Comparison of ENCODE assay signal across 10 mouse cellular contexts in genomic region chr2:70990196-70990595, GRCm38 (mm10).
DNase-seq lines count a peak whose midpoint lies in the region; ATAC-seq and TF ChIP-seq lines count a peak whose summit lies in the region.
"Had no signal": no experiment of that assay in that cellular context is flagged by ENCODE, and none has a peak within 500 bp of the region (broad histone marks: within the 10 kb centered on the region; RNA-seq: fewer than 3 reads in every experiment).

No protein-coding gene starts in this region.

- no peak for TF ChIP-seq CTCF in bone marrow macrophage, adult 2 months (IDR thresholded peaks at IDR 0.05; ENCODE audit: low read depth, low read length)
- no peak for TF ChIP-seq CTCF in stomach, postnatal 0 days (IDR thresholded peaks at IDR 0.05; ENCODE audit: low read depth)

- H3K4me3 ChIP-seq in intestine, embryonic 16.5 days (ENCODE audit: low read length), result no peak overlapping the region
- H3K4me3 ChIP-seq in intestine, embryonic 15.5 days (replicated peaks), result no peak overlapping the region
- H3K4me3 ChIP-seq in bone marrow macrophage, adult 2 months (ENCODE audit: insufficient read depth, low read length), result no peak overlapping the region
- H3K4me3 ChIP-seq in stomach, postnatal 0 days (ENCODE audit: low read depth, low read length), result no peak overlapping the region

- H3K4me1 ChIP-seq in intestine, embryonic 16.5 days (ENCODE audit: control insufficient read depth, insufficient read depth, low read length), result no peaks in the 10 kb centered on the region
- 0 out of 2 replicates have a peak, but pooled peaks cover 4% of the 10 kb centered on the region for H3K4me1 ChIP-seq in intestine, embryonic 15.5 days (replicated peaks)
- peaks cover 50% of the 10 kb centered on the region for H3K4me1 ChIP-seq in bone marrow macrophage, adult 2 months (ENCODE audit: control insufficient read depth, insufficient read depth, low read length)
- H3K4me1 ChIP-seq in stomach, postnatal 0 days (replicated peaks; ENCODE audit: control insufficient read depth, insufficient read depth), result no peaks in the 10 kb centered on the region

- no peak overlapping the region for H3K4me2 ChIP-seq in intestine, embryonic 16.5 days (ENCODE audit: low read depth, low read length)
- H3K4me2 ChIP-seq in intestine, embryonic 15.5 days (replicated peaks), result no peak overlapping the region
- H3K4me2 ChIP-seq in stomach, postnatal 0 days (replicated peaks; ENCODE audit: low read depth), result no peak overlapping the region

- H3K36me3 ChIP-seq in intestine, embryonic 16.5 days (ENCODE audit: control insufficient read depth, insufficient read depth, low read length), result no peaks in the 10 kb centered on the region
- H3K36me3 ChIP-seq in intestine, embryonic 15.5 days, result no peaks in the 10 kb centered on the region
- H3K36me3 ChIP-seq in stomach, postnatal 0 days (ENCODE audit: control insufficient read depth, insufficient read depth, low read length), result no peaks in the 10 kb centered on the region

- no peak for TF ChIP-seq POLR2A in bone marrow macrophage, adult 2 months (IDR thresholded peaks at IDR 0.05; ENCODE audit: borderline replicate concordance, low read depth, low read length)

- no peak for ATAC-seq in intestine, embryonic 16.5 days
- no peak for ATAC-seq in intestine, embryonic 15.5 days
- ATAC-seq in stomach, postnatal 0 days (ENCODE audit: low FRiP score, low TSS enrichment), result no peak

- 0 out of 2 replicates have a peak overlapping the region, but pooled peaks have one; percentile 9 for H3K27ac ChIP-seq in intestine, embryonic 16.5 days (ENCODE audit: low read length)
- H3K27ac ChIP-seq in intestine, embryonic 15.5 days, result no peak overlapping the region
- peak overlapping the region; percentile 74 for H3K27ac ChIP-seq in bone marrow macrophage, adult 2 months (ENCODE audit: insufficient read depth, low read depth, low read length)
- H3K27ac ChIP-seq in stomach, postnatal 0 days (replicated peaks), result no peak overlapping the region

- H3K27me3 ChIP-seq in intestine, embryonic 16.5 days (replicated peaks; ENCODE audit: control insufficient read depth, insufficient read depth, low read length), result no peaks in the 10 kb centered on the region
- no peaks in the 10 kb centered on the region for H3K27me3 ChIP-seq in intestine, embryonic 15.5 days (replicated peaks)
- H3K27me3 ChIP-seq in stomach, postnatal 0 days (ENCODE audit: control insufficient read depth, insufficient read depth, low read length), result no peaks in the 10 kb centered on the region

- peak; percentile 72 for DNase-seq in heart, adult 8-10 months (ENCODE audit: low spot score)
- peak; percentile 64 for DNase-seq in lung, postnatal 10 days
- DNase-seq in stomach, postnatal 0 days (ENCODE audit: low spot score), result no peak
- DNase-seq in right cerebral cortex, adult 18-20 months, result no peak
- DNase-seq in urinary bladder, postnatal 10 days (ENCODE audit: low spot score), result no peak
- DNase-seq: cerebellum, postnatal 36 days; liver had no signal

- WGBS in intestine, embryonic 16.5 days, result 57% methylated on average over 4 of the region's 4 CpGs
- WGBS in intestine, embryonic 15.5 days, result 47% methylated on average over 4 of the region's 4 CpGs
- WGBS in stomach, postnatal 0 days, result 44% methylated on average over 4 of the region's 4 CpGs

- no peak overlapping the region for H3K9ac ChIP-seq in intestine, embryonic 16.5 days (ENCODE audit: low read depth, low read length)
- H3K9ac ChIP-seq in intestine, embryonic 15.5 days, result no peak overlapping the region
- H3K9ac ChIP-seq in stomach, postnatal 0 days (ENCODE audit: low read length), result no peak overlapping the region

- no peaks in the 10 kb centered on the region for H3K9me3 ChIP-seq in intestine, embryonic 16.5 days (ENCODE audit: control insufficient read depth, low read length)
- no peaks in the 10 kb centered on the region for H3K9me3 ChIP-seq in intestine, embryonic 15.5 days
- no peaks in the 10 kb centered on the region for H3K9me3 ChIP-seq in stomach, postnatal 0 days (ENCODE audit: control insufficient read depth, low read length)

- TF ChIP-seq EP300 in stomach, postnatal 0 days (optimal IDR thresholded peaks at IDR 0.05), result no peak

Comparison
In these comparisons a context has a peak if more than half of its experiments do, and no peak if none do; other contexts are left out.
1. H3K27ac ChIP-seq: peak in intestine, embryonic 16.5 days (single experiment) and bone marrow macrophage, adult 2 months (single experiment); none in intestine, embryonic 15.5 days (single experiment) and stomach, postnatal 0 days (single experiment).
2. DNase-seq: peak in heart, adult 8-10 months (single experiment) and lung, postnatal 10 days (single experiment); none in stomach, postnatal 0 days (single experiment), right cerebral cortex, adult 18-20 months (single experiment) and urinary bladder, postnatal 10 days (single experiment).